Mouse (Mus musculus) left cerebral cortex, postnatal 36 days (tissue): ENCODE data around the gene Col4a1. TPM values are rescaled to one million over a fixed set of nuclear protein-coding genes. Genes with fewer than 3 reads are reported as not detected.

Source experiments
- DNase-seq, 2 experiments: peaks; one replicate each; pipeline ENCODE4 v3.0.0; 2021 to 2022; ENCODE audit warnings: low spot score in 2 of 2, mixed read lengths in 1 of 2
- intact Hi-C: fragments of 180-260 bp; cut with DNase I; formaldehyde crosslinking; loops from one replicate; pipeline ENCODE4 v1.15.1; 2025
- total RNA-seq, 2 experiments: library from RNA; stranded (reverse); gene quantifications; 2 replicates each; pipeline ENCODE4 v1.2.3; 2021

Col4a1 gene
- total RNA-seq, 2 experiments from 2014 or later = 33.9 to 68.7 TPM

- intact Hi-C loops = no loop called here
Observed at GRCm38 (mm10) chr8:11334493-11334892, 21.9 kb upstream of the Col4a1 start.

DNA sequence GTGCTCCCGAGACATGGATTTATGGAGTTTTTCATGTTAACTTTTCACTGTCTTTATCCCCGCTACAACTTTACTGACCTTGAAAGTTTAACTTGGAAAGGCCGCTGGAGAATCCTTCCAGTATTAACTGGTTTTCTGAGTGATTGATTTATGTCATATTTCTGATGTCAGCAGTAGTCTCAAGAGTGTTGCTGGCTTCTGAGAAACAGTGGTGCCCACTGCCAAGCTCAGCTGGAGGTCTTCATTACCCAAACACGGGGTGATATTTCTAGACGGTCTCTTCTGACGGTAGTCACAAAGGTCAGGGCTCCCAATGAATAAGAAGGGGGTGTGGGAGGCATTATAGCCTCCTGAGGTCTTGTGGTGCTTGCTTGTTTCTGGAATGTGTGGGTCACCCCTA is 21.1 kb upstream of the Col4a1 start:
- intact Hi-C loops = no loop called here
- no peak for DNase-seq

More at GRCm38 (mm10) chr8:11334493-11334892, 21.9 kb upstream of the Col4a1 start:
- DNase-seq = no peak

GRCm38 (mm10) chr8:11331561-11331960 is 18.9 kb upstream of the Col4a1 start:
- intact Hi-C loops = no loop called here

GRCm38 (mm10) chr8:11327722-11328417 is 15.2 kb upstream of the Col4a1 start:
- intact Hi-C loops = no loop called here
- DNase-seq = no peak

More at GRCm38 (mm10) chr8:11331561-11331960, 18.9 kb upstream of the Col4a1 start:
- DNase-seq = no peak

DNA sequence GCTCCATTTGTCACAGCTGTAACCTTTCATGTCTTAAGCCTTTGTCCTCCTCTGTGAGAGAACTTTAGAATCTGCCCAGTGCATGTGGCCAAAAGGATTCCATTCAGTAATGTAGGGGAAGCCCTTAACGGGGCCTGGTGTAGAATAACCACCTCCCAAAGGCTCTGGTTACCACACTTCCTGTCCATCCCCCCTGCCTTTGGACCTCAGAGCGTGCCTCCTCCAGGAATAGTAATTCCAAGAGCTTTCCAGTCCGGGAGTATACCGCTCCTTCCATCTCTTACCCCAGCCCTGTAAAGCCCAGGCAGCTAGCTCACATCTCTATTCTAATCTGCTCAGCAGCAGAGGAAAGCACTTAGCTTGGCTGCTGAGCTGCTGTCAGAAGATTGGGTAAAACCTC is 14.7 kb upstream of the Col4a1 start:
- intact Hi-C loops = no loop called here
- DNase-seq = no peak

DNA sequence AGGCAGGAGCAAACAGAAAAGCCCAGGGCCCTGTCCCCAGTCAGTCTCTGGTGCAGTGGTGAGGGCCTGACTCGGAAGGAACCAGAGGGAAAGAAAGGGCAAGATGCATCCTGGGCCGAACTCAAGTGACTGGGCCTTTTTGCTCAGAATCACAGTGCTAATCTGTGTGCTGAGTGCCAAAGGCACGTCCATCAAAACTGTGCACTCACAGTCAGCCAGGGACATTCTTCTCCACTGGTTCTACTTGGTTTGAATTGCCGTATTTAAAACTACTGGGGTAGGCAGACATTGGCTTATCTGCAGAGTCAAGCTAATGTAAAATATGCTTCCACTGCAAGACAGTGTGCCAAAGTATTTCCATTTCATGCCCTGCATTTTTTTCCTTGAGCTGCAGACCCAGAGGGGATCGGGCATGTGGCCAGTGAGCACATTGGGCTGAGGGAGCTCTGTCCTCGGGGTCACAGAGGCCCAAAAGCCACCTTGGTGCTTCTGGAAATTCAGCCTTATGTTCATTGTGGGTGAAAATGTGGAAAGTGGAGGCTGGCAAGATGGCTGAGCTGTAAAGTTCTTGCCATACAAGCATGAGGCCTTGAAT is 12.3 kb upstream of the Col4a1 start:
- DNase-seq = no peak
- intact Hi-C loops = no loop called here

GRCm38 (mm10) chr8:11323681-11324080 is 11.1 kb upstream of the Col4a1 start:
- intact Hi-C loops = no loop called here
- DNase-seq = no peak

DNA sequence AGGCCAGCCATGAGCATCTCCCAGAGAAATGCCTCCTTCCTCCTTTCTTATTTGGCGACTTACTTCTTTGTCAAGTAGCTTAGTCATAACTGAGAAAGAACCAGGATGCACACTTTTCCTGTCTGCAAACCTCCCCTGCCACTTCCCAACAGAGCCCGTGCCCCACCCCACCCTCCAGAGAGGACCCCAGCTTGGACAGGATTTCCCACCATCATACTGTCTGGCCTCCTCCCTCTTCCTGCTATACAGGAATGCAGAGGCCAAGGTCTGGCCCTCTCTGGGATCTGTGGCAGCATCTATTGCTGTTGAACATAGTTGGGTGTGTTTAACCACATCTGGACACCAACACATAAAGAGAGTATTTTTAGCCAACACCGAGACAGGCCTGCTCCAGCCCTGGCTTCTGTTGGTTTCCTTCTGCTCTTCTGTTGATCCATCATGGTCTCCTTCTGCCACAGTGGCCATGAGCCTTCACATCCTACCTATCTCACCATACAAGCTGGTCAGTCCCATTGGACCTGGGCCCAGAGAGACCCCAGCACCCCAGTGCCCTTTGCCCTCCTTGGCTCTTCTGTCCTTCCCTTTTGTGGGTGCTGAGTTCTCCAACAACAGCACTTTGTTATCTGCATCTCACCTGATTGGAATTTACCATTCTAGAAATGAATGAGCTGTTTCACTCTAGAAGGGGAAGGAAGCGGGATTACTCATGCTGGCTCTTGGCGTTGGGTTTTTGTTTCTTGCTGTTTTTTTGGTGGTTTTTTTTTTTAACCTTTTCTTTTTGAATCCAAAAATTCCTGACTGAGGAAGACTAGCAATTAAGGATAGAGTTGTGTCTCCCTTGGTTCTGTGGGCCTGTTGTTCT is 10.3 kb upstream of the Col4a1 start:
- intact Hi-C loops = no loop called here
- DNase-seq = no peak

DNA sequence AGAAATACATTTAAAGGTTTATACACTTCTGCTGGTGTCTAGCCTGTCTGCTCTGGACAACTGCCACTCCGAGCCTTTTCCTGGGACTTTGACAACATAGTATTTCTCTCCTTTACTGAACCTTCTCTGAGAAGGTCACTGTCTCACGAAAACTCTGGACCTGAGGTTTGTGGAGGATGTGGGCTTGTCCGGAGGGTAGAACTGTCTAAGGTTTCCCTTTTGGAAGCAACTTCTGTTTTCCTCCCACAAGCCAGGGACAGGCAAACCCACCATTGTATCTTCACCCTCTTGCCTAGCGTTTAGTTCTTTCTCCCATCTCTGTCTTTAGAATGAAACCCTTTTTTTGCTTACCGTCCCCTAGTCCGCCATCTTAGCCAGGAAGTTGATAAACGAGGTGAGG is 9.2 kb upstream of the Col4a1 start:
- intact Hi-C loops = no loop called here

DNA sequence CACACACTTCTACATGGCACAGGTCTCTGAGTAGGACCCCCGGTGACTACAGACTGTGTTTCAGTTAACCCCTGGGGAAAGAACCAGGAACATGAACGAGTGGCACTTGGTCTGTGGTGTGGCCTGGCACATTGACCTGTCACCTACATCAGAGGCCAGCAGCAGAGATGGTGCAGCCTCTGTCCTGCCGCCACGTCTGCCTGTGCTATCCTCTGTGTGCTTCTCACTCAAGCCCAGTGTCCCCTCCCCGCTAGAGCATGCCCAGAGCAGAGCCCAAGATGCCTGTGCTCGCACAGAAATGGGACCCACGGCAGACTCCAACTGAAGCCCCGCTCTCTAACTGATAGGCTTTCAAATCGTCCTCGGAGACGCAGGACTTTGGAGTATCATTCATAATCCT is 6.8 kb upstream of the Col4a1 start:
- intact Hi-C loops = no loop called here
- no peak for DNase-seq

More for the DNA sequence above, 9.2 kb upstream of the Col4a1 start:
- no peak for DNase-seq

GRCm38 (mm10) chr8:11316118-11316517 is 3.5 kb upstream of the Col4a1 start:
- intact Hi-C loops = no loop called here
- no peak for DNase-seq

DNA sequence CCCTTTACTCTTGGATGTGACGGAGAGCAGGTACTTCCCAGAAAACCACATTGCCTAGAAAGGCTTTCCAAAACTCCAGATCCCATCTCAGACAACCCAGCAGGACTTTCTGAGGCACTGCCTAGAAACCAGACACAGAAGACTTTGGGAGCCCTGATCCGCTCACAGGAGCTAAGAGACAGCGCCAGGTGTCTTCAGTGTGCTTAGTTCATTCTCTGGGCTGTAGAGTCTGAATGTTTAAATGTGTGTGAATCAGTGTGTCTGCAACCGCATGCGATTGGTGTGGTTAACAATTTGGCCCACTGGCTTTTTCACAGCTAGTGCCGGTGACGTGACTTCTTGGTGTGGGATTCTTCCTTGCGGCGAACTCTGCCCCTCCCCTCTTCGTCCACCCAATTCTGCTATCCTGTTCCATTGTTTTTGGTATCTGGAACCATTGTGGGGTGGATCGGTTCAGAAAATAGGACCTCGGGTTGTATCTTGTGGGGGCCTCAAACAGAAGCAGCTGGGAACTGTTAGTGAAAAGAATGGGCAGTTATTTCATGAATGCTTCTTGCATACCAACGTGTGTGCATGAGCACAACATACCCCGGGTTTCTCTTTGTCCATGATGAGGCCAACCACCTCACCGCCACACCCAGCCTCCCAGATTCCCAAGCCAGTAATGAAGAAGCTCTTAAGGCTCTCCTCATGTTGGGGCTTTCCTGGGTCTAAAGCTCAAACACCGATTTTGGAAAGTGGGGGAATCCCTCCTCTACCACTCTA is 2.7 kb upstream of the Col4a1 start:
- no peak for DNase-seq
- intact Hi-C loops = no loop called here

DNA sequence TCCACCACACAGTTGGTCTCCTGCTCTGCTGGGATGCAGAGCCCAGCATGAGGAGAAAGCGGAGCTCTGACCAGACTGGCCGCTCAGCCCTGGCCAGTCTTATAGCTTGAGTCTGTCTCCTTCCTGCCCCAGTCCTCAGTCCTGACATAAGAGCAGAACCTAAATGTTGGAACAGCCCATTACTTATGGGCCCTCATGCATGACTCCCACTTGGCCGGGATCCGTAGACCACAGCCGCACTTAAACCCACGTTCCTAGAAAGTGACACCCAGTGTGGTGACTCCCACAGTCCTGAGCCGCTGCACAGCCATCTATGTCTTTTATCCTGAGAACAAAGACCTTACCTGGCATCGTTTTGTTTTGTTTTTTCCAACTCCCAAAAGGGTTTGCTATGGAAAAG is 2.0 kb upstream of the Col4a1 start:
- DNase-seq = no peak
- intact Hi-C loops = loop anchor here (5.0 kb wide), 2 partner anchors 42 to 68 kb away; no protein-coding TSS in a partner anchor

- peak; percentile 36 to 47 for DNase-seq
- intact Hi-C loops = loop anchor here (2.0 to 5.0 kb wide), 3 partner anchors 41 to 69 kb away; no protein-coding TSS in a partner anchor
Observed at GRCm38 (mm10) chr8:11313176-11314111, 818 bp upstream of the Col4a1 start.

GRCm38 (mm10) chr8:11311681-11312348 is 811 bp downstream of the Col4a1 start:
- intact Hi-C loops = loop anchor here (2.0 to 5.0 kb wide), 3 partner anchors 40 to 70 kb away; no protein-coding TSS in a partner anchor
- DNase-seq = peak; percentile 17 to 52

GRCm38 (mm10) chr8:11310049-11310448 is 2.6 kb downstream of the Col4a1 start:
- DNase-seq = no peak
- intact Hi-C loops = loop anchor here (5.0 kb wide), 2 partner anchors 38 to 72 kb away; no protein-coding TSS in a partner anchor

DNA sequence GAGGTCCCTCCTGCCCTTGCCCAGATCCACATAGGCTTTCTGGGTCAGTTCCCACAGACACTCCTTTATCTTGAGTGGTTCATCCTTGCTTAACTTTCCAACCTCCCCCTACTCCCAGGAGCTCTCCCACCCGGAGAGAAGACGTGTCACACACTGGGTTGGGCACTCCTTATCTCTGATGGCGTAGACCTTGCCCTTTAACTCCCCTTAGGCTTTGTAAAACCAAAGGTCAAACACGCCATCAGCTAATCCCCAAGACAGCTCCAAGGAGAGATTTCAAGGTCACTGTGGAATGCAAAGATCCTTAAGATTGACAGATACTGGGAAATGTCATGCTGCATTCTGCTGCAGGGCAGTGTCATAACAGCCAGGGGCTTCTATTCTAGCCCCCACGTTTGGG is 3.4 kb downstream of the Col4a1 start:
- intact Hi-C loops = no loop called here
- no peak for DNase-seq

- no peak for DNase-seq
- intact Hi-C loops = no loop called here
Observed at GRCm38 (mm10) chr8:11308570-11308998, 4.0 kb downstream of the Col4a1 start.
